Mouse (Mus musculus) MEL (cell line): ENCODE data around the gene Srbd1.

ENCODE experiments used
- CHD2 ChIP-seq: IDR thresholded peaks from 2 replicates; pipeline ENCODE4 v1.6.1; 2011; ENCODE audit warnings: low read length, improper control_type of control experiment
- GATA1 ChIP-seq: IDR thresholded peaks from 2 replicates; pipeline ENCODE4 v1.6.1; 2011; ENCODE audit warnings: low read depth, low read length, improper control_type of control experiment
- POLR2AphosphoS2 ChIP-seq: IDR thresholded peaks from 2 replicates; pipeline ENCODE4 v1.6.1; 2011; ENCODE audit warnings: low read length, improper control_type of control experiment
- ZMIZ1 ChIP-seq: IDR thresholded peaks from 2 replicates; pipeline ENCODE4 v1.6.1; 2012; ENCODE audit warnings: low read depth, mild to moderate bottlenecking, inconsistent platforms, low read length, improper control_type of control experiment, moderate library complexity

GRCm38 (mm10) chr17:86014246-86014645, 130.7 kb downstream of the Srbd1 start:
- TF ChIP-seq ZMIZ1 (no peak), GATA1 (no peak), CHD2 (no peak), POLR2AphosphoS2 (no peak)
